In genomic region chr11:86544639-86545299, GRCm38 (mm10) we compare ENCODE assay signal across 8 mouse cellular contexts. TPM values are rescaled to one million over a fixed set of nuclear protein-coding genes. Genes with fewer than 3 reads are reported as not detected.
DNase-seq lines count a peak whose midpoint lies in the region; ATAC-seq lines count a peak whose summit lies in the region.

TSS of gene Rps6kb1 (minus strand) at chr11:86544805.
TSS of gene Tubd1 (plus strand) at chr11:86544991.

- no peaks in the 10 kb centered on the region for H3K4me1 ChIP-seq in hindbrain, embryonic 11.5 days (replicated peaks; ENCODE audit: control insufficient read depth, insufficient read depth, low read length)

- WGBS in hindbrain, embryonic 11.5 days: under 1% methylated on average over 43 of the region's 43 CpGs

- no peaks in the 10 kb centered on the region; the same call in 1 of the 2 replicates for H3K36me3 ChIP-seq in hindbrain, embryonic 11.5 days (ENCODE audit: control insufficient read depth, insufficient read depth, low read length)

- peak; percentile 98 for DNase-seq in Muller cell, postnatal 12 days (ENCODE audit: inconsistent ontology term)
- DNase-seq in cerebellum, adult 9-11 months: peak; percentile 100
- peak; percentile 99 to 100 for DNase-seq in frontal cortex, adult 2 months (ENCODE audit: extremely low spot score in 1 of 2, low spot score in 1 of 2)
- DNase-seq in hindbrain, embryonic 11.5 days (ENCODE audit: low spot score): peak; percentile 100
- DNase-seq in layer of hippocampus, postnatal 10 days (ENCODE audit: low spot score in 2 of 2): peak; percentile 99
- DNase-seq in lung, postnatal 10 days: peak; percentile 100
- peak; percentile 98 for DNase-seq in ovary, postnatal 36 days (ENCODE audit: low spot score)
- DNase-seq in thymus, postnatal 25 days: peak; percentile 98

- H3K9me3 ChIP-seq in hindbrain, embryonic 11.5 days (ENCODE audit: control insufficient read depth, low read length): no peaks in the 10 kb centered on the region

- H3K9ac ChIP-seq in hindbrain, embryonic 11.5 days (ENCODE audit: low read depth, low read length): peak within 1 kb of the TSS; percentile 75

- peak within 1 kb of the TSS; percentile 86 for H3K4me2 ChIP-seq in hindbrain, embryonic 11.5 days (replicated peaks; ENCODE audit: low read depth, low read length)

- H3K4me3 ChIP-seq in hindbrain, embryonic 11.5 days (ENCODE audit: low read depth, low read length): peak within 1 kb of the TSS; percentile 78

- H3K27me3 ChIP-seq in hindbrain, embryonic 11.5 days (ENCODE audit: control insufficient read depth, insufficient read depth, low read length): no peaks in the 10 kb centered on the region

- H3K27ac ChIP-seq in hindbrain, embryonic 11.5 days (ENCODE audit: low read depth, low read length): peak within 1 kb of the TSS; percentile 68

- ATAC-seq in hindbrain, embryonic 11.5 days (ENCODE audit: low FRiP score): peak; percentile 98

RNA-seq across cellular contexts. Expression of gene Rps6kb1, which starts in this region (rescaled TPM):
- 27.7 and 29.3 TPM in 2 replicates for polyA plus RNA-seq in frontal cortex, adult 2 months (2012; rRNA removed)
- 56.4 and 57.8 TPM in 2 replicates for polyA plus RNA-seq in hindbrain, embryonic 11.5 days (2014; fragmentation: Nextera tagmentation; extraction: Ambion mirVana)
- 10 to 100 TPM; 49.8 to 52.9 TPM for total RNA-seq in layer of hippocampus, postnatal 10 days (2021)

RNA-seq across cellular contexts. Expression of gene Tubd1, which starts in this region (rescaled TPM):
- polyA plus RNA-seq in frontal cortex, adult 2 months (2012; rRNA removed): 5.6 and 6.7 TPM in 2 replicates
- polyA plus RNA-seq in hindbrain, embryonic 11.5 days (2014; fragmentation: Nextera tagmentation; extraction: Ambion mirVana): 13.5 and 17.2 TPM in 2 replicates
- total RNA-seq in layer of hippocampus, postnatal 10 days (2021): 1 to 10 TPM; 6.4 to 7.2 TPM

Comparison
In these comparisons a context has a peak if more than half of its experiments do, and no peak if none do; other contexts are left out.
1. Peak in every context shown above with its lines: DNase-seq, ATAC-seq, H3K4me3 ChIP-seq and H3K27ac ChIP-seq.